Comparison of ENCODE assay signal across 9 mouse cellular contexts in the genomic region with DNA sequence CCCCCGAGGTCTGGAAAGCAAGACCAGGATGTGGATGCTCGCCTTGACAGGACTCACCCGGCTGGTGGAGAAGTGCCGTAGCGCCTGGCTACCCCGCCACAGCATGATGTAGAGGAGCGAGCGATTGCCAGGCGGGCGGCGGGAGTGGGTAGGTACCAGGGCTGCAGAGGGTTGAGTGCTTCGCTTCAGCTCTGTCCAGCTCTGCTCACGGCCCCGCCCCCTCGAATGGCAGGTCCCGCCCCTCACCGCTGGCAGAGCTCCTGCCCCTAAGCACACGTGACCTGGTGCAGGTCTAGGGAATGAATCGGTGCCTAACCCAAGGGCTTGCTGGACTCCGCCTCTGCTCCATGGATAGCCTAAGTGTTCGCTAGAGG. TPM values are rescaled to one million over a fixed set of nuclear protein-coding genes. Genes with fewer than 3 reads are reported as not detected.
DNase-seq lines count a peak whose midpoint lies in the region; ATAC-seq lines count a peak whose summit lies in the region.
"Had no signal": no experiment of that assay in that cellular context is flagged by ENCODE, and none has a peak within 500 bp of the region (broad histone marks: within the 10 kb centered on the region; RNA-seq: fewer than 3 reads in every experiment).

Gene Aldh1l2 (minus strand): TSS at position 231 of the 374 bp plus-strand sequence.

- no peak within 1 kb of the TSS for H3K27ac ChIP-seq in embryonic facial prominence, embryonic 15.5 days (replicated peaks)
- H3K27ac ChIP-seq in limb, embryonic 15.5 days, result peak within 1 kb of the TSS; percentile 24; the same call in 1 of the 2 replicates
- peak within 1 kb of the TSS; percentile 82 for H3K27ac ChIP-seq in midbrain, embryonic 16.5 days (ENCODE audit: low read length)

- peak within 1 kb of the TSS; percentile 40 for H3K9ac ChIP-seq in embryonic facial prominence, embryonic 15.5 days
- peak within 1 kb of the TSS; percentile 42 for H3K9ac ChIP-seq in limb, embryonic 15.5 days
- H3K9ac ChIP-seq in midbrain, embryonic 16.5 days (ENCODE audit: low read depth, low read length), result peak within 1 kb of the TSS; percentile 80

- under 1% methylated on average over 21 of the region's 21 CpGs for WGBS in embryonic facial prominence, embryonic 15.5 days
- WGBS in limb, embryonic 15.5 days, result under 1% methylated on average over 21 of the region's 21 CpGs
- WGBS in midbrain, embryonic 16.5 days, result 0% methylated on average over 21 of the region's 21 CpGs

- H3K4me3 ChIP-seq in embryonic facial prominence, embryonic 15.5 days (replicated peaks), result peak within 1 kb of the TSS; percentile 47
- H3K4me3 ChIP-seq in limb, embryonic 15.5 days, result peak within 1 kb of the TSS; percentile 49
- peak within 1 kb of the TSS; percentile 62 for H3K4me3 ChIP-seq in midbrain, embryonic 16.5 days (ENCODE audit: low read depth, low read length)

- H3K36me3 ChIP-seq in embryonic facial prominence, embryonic 15.5 days, result no peaks in the 10 kb centered on the region
- H3K36me3 ChIP-seq in limb, embryonic 15.5 days, result no peaks in the 10 kb centered on the region
- H3K36me3 ChIP-seq in midbrain, embryonic 16.5 days (ENCODE audit: control insufficient read depth, insufficient read depth, low read length), result no peaks in the 10 kb centered on the region
- no peaks in the 10 kb centered on the region for H3K36me3 ChIP-seq in splenic B cell, adult 2 months (ENCODE audit: control insufficient read depth, insufficient read depth, low read length, poor library complexity, severe bottlenecking)

- H3K4me2 ChIP-seq in embryonic facial prominence, embryonic 15.5 days (replicated peaks), result peak within 1 kb of the TSS; percentile 88
- H3K4me2 ChIP-seq in limb, embryonic 15.5 days, result peak within 1 kb of the TSS; percentile 95
- peak within 1 kb of the TSS; percentile 71 for H3K4me2 ChIP-seq in midbrain, embryonic 16.5 days (ENCODE audit: low read length)

- 0 out of 2 replicates have a peak, but pooled peaks cover 2% of the 10 kb centered on the region for H3K27me3 ChIP-seq in embryonic facial prominence, embryonic 15.5 days
- peaks cover 9% of the 10 kb centered on the region; the same call in 1 of the 2 replicates for H3K27me3 ChIP-seq in limb, embryonic 15.5 days
- H3K27me3 ChIP-seq in midbrain, embryonic 16.5 days (ENCODE audit: control insufficient read depth, insufficient read depth, low read depth, low read length), result no peaks in the 10 kb centered on the region
- H3K27me3 ChIP-seq in splenic B cell, adult 2 months (ENCODE audit: control insufficient read depth, insufficient read depth, low read length, poor library complexity, severe bottlenecking), result 0 out of 2 replicates have a peak, but pooled peaks cover 2% of the 10 kb centered on the region
- H3K27me3 ChIP-seq: CH12.LX had no signal

- no peaks in the 10 kb centered on the region for H3K9me3 ChIP-seq in embryonic facial prominence, embryonic 15.5 days (replicated peaks)
- no peaks in the 10 kb centered on the region for H3K9me3 ChIP-seq in limb, embryonic 15.5 days
- H3K9me3 ChIP-seq in midbrain, embryonic 16.5 days (replicated peaks; ENCODE audit: control insufficient read depth, low read length, poor library complexity, severe bottlenecking), result no peaks in the 10 kb centered on the region

- no peaks in the 10 kb centered on the region for H3K4me1 ChIP-seq in embryonic facial prominence, embryonic 15.5 days
- peaks cover 16% of the 10 kb centered on the region for H3K4me1 ChIP-seq in limb, embryonic 15.5 days
- H3K4me1 ChIP-seq in midbrain, embryonic 16.5 days (ENCODE audit: control insufficient read depth, insufficient read depth, low read length), result peaks cover 10% of the 10 kb centered on the region

- peak; percentile 86 for ATAC-seq in embryonic facial prominence, embryonic 15.5 days (ENCODE audit: insufficient number of reproducible peaks, low FRiP score, low TSS enrichment, low read depth)
- ATAC-seq in limb, embryonic 15.5 days (ENCODE audit: insufficient number of reproducible peaks, low FRiP score, low TSS enrichment, low read depth), result peak; percentile 81
- ATAC-seq in midbrain, embryonic 16.5 days, result peak; percentile 97

- peak; percentile 94 for DNase-seq in 3134 (ENCODE audit: extremely low read depth, insufficient read length, low spot score)
- peak; percentile 88 to 91 for DNase-seq in adrenal gland, postnatal 36 days
- DNase-seq in heart, adult 9 months (ENCODE audit: low spot score in 2 of 2), result peak; percentile 60 to 76
- peak; percentile 88 for DNase-seq in kidney, adult 9 months
- peak; percentile 61 for DNase-seq in splenic B cell, adult 2 months (ENCODE audit: low read depth, low spot score)

RNA-seq across cellular contexts. Expression of gene Aldh1l2, which starts in this region (rescaled TPM):
- total RNA-seq in adrenal gland, postnatal 36 days (2021), result under 1 TPM; 0.36 to 0.89 TPM
- polyA plus RNA-seq in embryonic facial prominence, embryonic 15.5 days (2015; fragmentation: Nextera tagmentation; extraction: Ambion mirVana), result 6.0 and 7.3 TPM in 2 replicates
- polyA plus RNA-seq in limb, embryonic 15.5 days (2015; fragmentation: Nextera tagmentation; extraction: Ambion mirVana), result 5.2 and 7.2 TPM in 2 replicates
- 17.2 and 17.5 TPM in 2 replicates for polyA plus RNA-seq in midbrain, embryonic 16.5 days (2015; fragmentation: Nextera tagmentation; extraction: Ambion mirVana)

Comparison
In these comparisons a context has a peak if more than half of its experiments do, and no peak if none do; other contexts are left out.
1. Peak in DNase-seq in adrenal gland, postnatal 36 days; RNA of the gene not detected or under 1 TPM.